Mouse (Mus musculus) liver, adult 2 months (tissue): ENCODE data around the gene Med1.
"Not testable (repeated sequence)": the region's sequence is repeated elsewhere in the genome, so short reads cannot be mapped to it uniquely, and the experiment has no call there.

Experiments used
- CTCF ChIP-seq: fragments of 200-500 bp; IDR thresholded peaks from 2 replicates; pipeline ENCODE4 v1.5.1; 2011; ENCODE audit warnings: low read depth, low read length, control low read depth
- POLR2A ChIP-seq: fragments of 200-500 bp; IDR thresholded peaks from 2 replicates; pipeline ENCODE4 v1.6.1; 2011; ENCODE audit warnings: low read length, control low read depth; ENCODE audit not compliant: insufficient read depth; ENCODE audit errors: extremely low read depth

GRCm38 (mm10) chr11:98206281-98206680, 13.2 kb upstream of the Med1 start:
- not testable (repeated sequence) for TF ChIP-seq CTCF, POLR2A
